Mouse (Mus musculus): ENCODE results near the gene 4933428G20Rik. TPM values are rescaled to one million over a fixed set of nuclear protein-coding genes. Genes with fewer than 3 reads are reported as not detected.

Gene 4933428G20Rik
- polyA plus RNA-seq, 1 experiment from 2014 or later = not detected

GRCm38 (mm10) chr11:97502383-97502782 is 2.2 kb upstream of the 4933428G20Rik start:
- H3K4me3 ChIP-seq (ENCODE audit: inconsistent target) = no peak overlapping the region
- no peak overlapping the region for H3K27ac ChIP-seq
- 88% methylated on average over 9 of the region's 9 CpGs for WGBS (ENCODE audit: missing documents)
- no peaks in the 10 kb centered on the region for H3K79me2 ChIP-seq (ENCODE audit: inconsistent target)
- H3K36me3 ChIP-seq (ENCODE audit: inconsistent target) = no peaks in the 10 kb centered on the region; the same call in 1 of the 2 replicates

- Histone ChIP-seq H3K4me3 (ENCODE audit: inconsistent target) (no peak overlapping the region), H3K79me2 (ENCODE audit: inconsistent target) (no peaks in the 10 kb centered on the region), H3K27ac (no peak overlapping the region), H3K36me3 (ENCODE audit: inconsistent target) (no peaks in the 10 kb centered on the region; the same call in 1 of the 2 replicates)
- WGBS (ENCODE audit: missing documents) = 97% methylated on average over 31 of the region's 51 CpGs
These were observed 744 bp upstream of the 4933428G20Rik start for GRCm38 (mm10) chr11:97500720-97501448.

DNA sequence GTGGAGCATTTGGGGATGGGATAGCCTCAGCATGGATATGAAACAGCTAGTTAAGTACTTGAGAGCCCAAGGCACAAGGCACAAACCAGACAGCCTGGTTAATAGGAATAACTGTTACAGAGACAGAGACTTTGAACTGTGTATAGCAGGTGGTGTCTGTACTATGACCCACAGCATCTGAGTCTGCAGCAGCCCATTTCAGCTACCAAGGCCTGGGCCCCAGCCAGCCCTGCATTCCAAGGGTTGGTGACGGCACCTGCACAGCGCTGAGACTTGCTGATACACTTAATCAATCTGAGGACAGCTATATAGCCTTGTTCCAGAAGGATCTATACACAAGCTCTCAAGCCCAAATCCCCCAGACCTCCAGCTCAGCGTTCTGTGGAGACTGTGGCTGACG is 2.6 kb downstream of the 4933428G20Rik start:
- 90% methylated on average over 4 of the region's 4 CpGs for WGBS (ENCODE audit: missing documents)
- no peaks in the 10 kb centered on the region for H3K79me2 ChIP-seq (ENCODE audit: inconsistent target)
- no peak overlapping the region for H3K27ac ChIP-seq
- H3K36me3 ChIP-seq (ENCODE audit: inconsistent target) = peaks cover 24% of the 10 kb centered on the region; the same call in 1 of the 2 replicates
- H3K4me3 ChIP-seq (ENCODE audit: inconsistent target) = no peak overlapping the region

DNA sequence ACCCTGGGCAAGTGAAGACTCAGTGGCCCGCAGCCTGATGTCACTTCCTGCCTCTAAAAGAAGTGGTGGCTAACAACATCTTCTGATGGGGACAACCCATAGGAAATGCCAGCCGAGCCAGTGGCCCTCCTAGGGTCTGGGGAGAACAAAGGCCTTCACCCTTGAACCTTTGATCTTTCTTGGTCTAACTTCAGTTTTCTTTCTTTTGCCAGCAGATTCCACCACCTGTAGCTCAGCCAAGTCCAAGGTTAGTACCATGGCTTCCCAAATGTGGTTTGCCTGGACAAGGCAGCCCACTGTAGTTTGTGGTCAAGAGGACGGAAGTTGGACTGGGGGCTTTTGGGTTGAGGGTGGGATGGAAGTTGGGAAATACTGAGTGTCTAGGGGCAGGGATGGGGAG is 7.3 kb downstream of the 4933428G20Rik start:
- 88% methylated on average over 3 of the region's 3 CpGs for WGBS (ENCODE audit: missing documents)
- peaks cover 41% of the 10 kb centered on the region for H3K36me3 ChIP-seq (ENCODE audit: inconsistent target)

GRCm38 (mm10) chr11:97491640-97492039 is 8.5 kb downstream of the 4933428G20Rik start:
- Histone ChIP-seq H3K36me3 (ENCODE audit: inconsistent target) (peaks cover 41% of the 10 kb centered on the region), H3K27ac (no peak overlapping the region), H3K79me2 (ENCODE audit: inconsistent target) (no peaks in the 10 kb centered on the region), H3K4me3 (ENCODE audit: inconsistent target) (no peak overlapping the region)
- 96% methylated on average over 10 of the region's 10 CpGs for WGBS (ENCODE audit: missing documents)

More for the DNA sequence above, 7.3 kb downstream of the 4933428G20Rik start:
- no peaks in the 10 kb centered on the region for H3K79me2 ChIP-seq (ENCODE audit: inconsistent target)
- H3K4me3 ChIP-seq (ENCODE audit: inconsistent target) = no peak overlapping the region
- H3K27ac ChIP-seq = no peak overlapping the region

DNA sequence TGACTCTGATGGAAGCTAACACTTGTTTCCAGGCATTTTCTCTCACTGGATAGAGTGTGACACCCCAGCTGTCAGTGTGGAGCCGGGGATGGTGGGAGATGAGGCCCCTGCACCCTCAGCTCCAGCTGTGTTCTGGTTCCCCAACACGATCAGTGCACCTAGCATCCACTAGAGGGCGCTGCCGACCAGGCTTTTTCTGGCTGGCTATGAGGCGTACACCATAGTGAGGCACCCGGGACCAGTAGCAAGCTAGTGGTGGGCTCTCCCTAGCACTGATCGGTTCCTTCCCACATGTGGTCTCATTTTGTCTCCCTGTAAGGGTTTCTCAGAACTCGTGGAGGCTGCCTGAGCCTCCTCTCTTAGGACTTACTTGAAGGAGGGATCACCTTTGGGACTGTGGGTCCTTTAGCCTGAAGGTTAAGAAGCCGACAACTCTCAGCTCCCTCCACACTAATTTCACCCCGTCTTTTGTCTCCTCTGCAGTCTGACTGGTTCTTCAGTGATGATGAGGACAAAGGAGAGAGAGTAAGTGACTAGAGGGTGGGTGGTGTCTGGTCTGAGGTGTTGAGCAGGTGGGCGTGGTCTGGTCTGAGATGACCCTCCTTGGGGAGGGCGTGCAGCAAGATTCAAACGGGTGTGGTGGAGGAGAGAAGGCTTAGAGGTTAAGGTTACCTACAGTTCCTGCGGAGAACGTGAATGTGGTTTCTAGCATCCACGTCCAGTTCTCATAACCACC is 10.4 kb downstream of the 4933428G20Rik start:
- no peaks in the 10 kb centered on the region for H3K79me2 ChIP-seq (ENCODE audit: inconsistent target)
- H3K27ac ChIP-seq = no peak overlapping the region
- 65% methylated on average over 16 of the region's 16 CpGs for WGBS (ENCODE audit: missing documents)
- peaks cover 44% of the 10 kb centered on the region for H3K36me3 ChIP-seq (ENCODE audit: inconsistent target)
- H3K4me3 ChIP-seq (ENCODE audit: inconsistent target) = no peak overlapping the region

- no peaks in the 10 kb centered on the region for H3K79me2 ChIP-seq (ENCODE audit: inconsistent target)
- no peak overlapping the region for H3K4me3 ChIP-seq (ENCODE audit: inconsistent target)
- WGBS (ENCODE audit: missing documents) = 83% methylated on average over 3 of the region's 3 CpGs
- no peak overlapping the region for H3K27ac ChIP-seq
- H3K36me3 ChIP-seq (ENCODE audit: inconsistent target) = peaks cover 37% of the 10 kb centered on the region
These were observed 12.5 kb downstream of the 4933428G20Rik start for GRCm38 (mm10) chr11:97487656-97488055.

- H3K27ac ChIP-seq = no peak overlapping the region
- WGBS (ENCODE audit: missing documents) = 93% methylated on average over 8 of the region's 8 CpGs
- H3K79me2 ChIP-seq (ENCODE audit: inconsistent target) = no peaks in the 10 kb centered on the region
- H3K36me3 ChIP-seq (ENCODE audit: inconsistent target) = peaks cover 39% of the 10 kb centered on the region
- no peak overlapping the region for H3K4me3 ChIP-seq (ENCODE audit: inconsistent target)
These were observed 14.5 kb downstream of the 4933428G20Rik start for GRCm38 (mm10) chr11:97485661-97486060.

- H3K36me3 ChIP-seq (ENCODE audit: inconsistent target) = peaks cover 53% of the 10 kb centered on the region
These were observed 20.3 kb downstream of the 4933428G20Rik start for GRCm38 (mm10) chr11:97479824-97480223.

GRCm38 (mm10) chr11:97479085-97479484 is 21.1 kb downstream of the 4933428G20Rik start:
- Histone ChIP-seq H3K4me3 (ENCODE audit: inconsistent target) (no peak overlapping the region), H3K79me2 (ENCODE audit: inconsistent target) (no peaks in the 10 kb centered on the region), H3K36me3 (ENCODE audit: inconsistent target) (peaks cover 52% of the 10 kb centered on the region), H3K27ac (no peak overlapping the region)
- WGBS (ENCODE audit: missing documents) = 73% methylated on average over 10 of the region's 10 CpGs

More at GRCm38 (mm10) chr11:97479824-97480223, 20.3 kb downstream of the 4933428G20Rik start:
- H3K79me2 ChIP-seq (ENCODE audit: inconsistent target) = no peaks in the 10 kb centered on the region
- no peak overlapping the region for H3K4me3 ChIP-seq (ENCODE audit: inconsistent target)
- WGBS (ENCODE audit: missing documents) = 89% methylated on average over 8 of the region's 8 CpGs
- no peak overlapping the region for H3K27ac ChIP-seq

- no peaks in the 10 kb centered on the region for H3K79me2 ChIP-seq (ENCODE audit: inconsistent target)
- no peak overlapping the region for H3K27ac ChIP-seq
- peaks cover 57% of the 10 kb centered on the region for H3K36me3 ChIP-seq (ENCODE audit: inconsistent target)
- no peak overlapping the region for H3K4me3 ChIP-seq (ENCODE audit: inconsistent target)
- WGBS (ENCODE audit: missing documents) = 91% methylated on average over 6 of the region's 6 CpGs
These were observed 21.8 kb downstream of the 4933428G20Rik start for GRCm38 (mm10) chr11:97478345-97478744.

GRCm38 (mm10) chr11:97477431-97477830 is 22.7 kb downstream of the 4933428G20Rik start:
- Histone ChIP-seq H3K79me2 (ENCODE audit: inconsistent target) (no peaks in the 10 kb centered on the region), H3K36me3 (ENCODE audit: inconsistent target) (peaks cover 60% of the 10 kb centered on the region), H3K27ac (no peak overlapping the region), H3K4me3 (ENCODE audit: inconsistent target) (no peak overlapping the region)
- 88% methylated on average over 7 of the region's 7 CpGs for WGBS (ENCODE audit: missing documents)

GRCm38 (mm10) chr11:97476334-97477095 is 23.6 kb downstream of the 4933428G20Rik start:
- no peak overlapping the region for H3K27ac ChIP-seq
- WGBS (ENCODE audit: missing documents) = 74% methylated on average over 8 of the region's 8 CpGs
- peaks cover 56% of the 10 kb centered on the region for H3K36me3 ChIP-seq (ENCODE audit: inconsistent target)
- no peaks in the 10 kb centered on the region for H3K79me2 ChIP-seq (ENCODE audit: inconsistent target)
- no peak overlapping the region for H3K4me3 ChIP-seq (ENCODE audit: inconsistent target)

DNA sequence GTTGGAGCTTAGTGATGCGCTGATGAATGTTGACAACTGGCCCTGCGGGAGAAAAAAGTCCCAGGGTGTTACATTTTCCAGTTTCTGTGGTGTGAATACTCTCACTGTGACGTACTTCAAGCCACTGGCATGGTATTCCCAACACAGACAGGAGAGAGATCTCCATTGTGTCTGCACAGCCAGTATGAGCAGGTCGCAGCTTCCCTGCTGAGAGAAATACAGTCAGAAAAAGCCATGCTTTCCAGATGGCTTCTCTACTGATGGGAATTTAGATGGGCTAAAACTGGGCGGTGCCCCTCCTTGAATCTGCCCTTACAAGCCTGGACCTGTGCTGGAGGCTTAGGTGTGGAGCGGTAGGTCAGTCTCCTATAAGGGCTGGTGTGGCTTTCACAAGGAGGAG is 28.9 kb downstream of the 4933428G20Rik start:
- 96% methylated on average over 6 of the region's 6 CpGs for WGBS (ENCODE audit: missing documents)
- H3K4me3 ChIP-seq (ENCODE audit: inconsistent target) = no peak overlapping the region
- H3K36me3 ChIP-seq (ENCODE audit: inconsistent target) = peaks cover 73% of the 10 kb centered on the region
- no peaks in the 10 kb centered on the region for H3K79me2 ChIP-seq (ENCODE audit: inconsistent target)
- H3K27ac ChIP-seq = no peak overlapping the region
